Mouse (Mus musculus) heart, embryonic 14.5 days (tissue): ENCODE measurements around the gene Noxred1. TPM values are rescaled to one million over a fixed set of nuclear protein-coding genes. Genes with fewer than 3 reads are reported as not detected.
A peak's percentile ranks its signal among the peaks of the same experiment; 100 is the strongest.
"Not testable (repeated sequence)": the region's sequence is repeated elsewhere in the genome, so short reads cannot be mapped to it uniquely, and the experiment has no call there.

Experiments
- ATAC-seq: fragments of 200-750 bp; cut with Nextera tagmentation; 2 replicates; pipeline ENCODE4 v1.8.0; 2017; ENCODE audit warnings: low read depth, moderate TSS enrichment; ENCODE audit not compliant: insufficient number of reproducible peaks, insufficient read depth, low FRiP score
- H3K27ac ChIP-seq, 2 experiments: fragments of 200-500 bp in 1 of 2; fragments of 300-500 bp in 1 of 2; sonication (generic) in 1 of 2; replicated peaks in 1 of 2; 2 replicates each; pipeline ENCODE4 v1.5.1; 2012 to 2014; ENCODE audit warnings: low read depth in 2 of 2, low read length in 2 of 2, control low read depth in 1 of 2, mild to moderate bottlenecking in 1 of 2, mixed read lengths in 1 of 2; ENCODE audit not compliant: control insufficient read depth in 1 of 2, insufficient read depth in 1 of 2
- H3K27me3 ChIP-seq: fragments of 300-500 bp; sonication (generic); 2 replicates; pipeline ENCODE4 v1.6.1; 2014; ENCODE audit warnings: mild to moderate bottlenecking, low read length, control low read depth; ENCODE audit not compliant: control insufficient read depth, insufficient read depth
- H3K36me3 ChIP-seq: fragments of 300-500 bp; sonication (generic); 2 replicates; pipeline ENCODE4 v1.6.1; 2014; ENCODE audit warnings: mild to moderate bottlenecking, control low read depth, low read length, mixed read lengths; ENCODE audit not compliant: control insufficient read depth, insufficient read depth
- H3K4me1 ChIP-seq, 2 experiments: fragments of 200-500 bp in 1 of 2; fragments of 300-500 bp in 1 of 2; sonication (generic) in 1 of 2; 2 replicates each; pipeline ENCODE4 v1.6.1; 2012 to 2014; ENCODE audit warnings: low read length in 2 of 2, control low read depth in 1 of 2, mixed read lengths in 1 of 2; ENCODE audit not compliant: control insufficient read depth in 2 of 2, insufficient read depth in 2 of 2
- H3K4me2 ChIP-seq: fragments of 300-500 bp; sonication (generic); 2 replicates; pipeline ENCODE4 v1.6.1; 2014; ENCODE audit warnings: mild to moderate bottlenecking, low read length
- H3K4me3 ChIP-seq, 2 experiments: fragments of 200-500 bp in 1 of 2; fragments of 300-500 bp in 1 of 2; sonication (generic) in 1 of 2; 2 replicates each; pipeline ENCODE4 v1.5.1; 2012 to 2014; ENCODE audit warnings: low read length in 2 of 2, mild to moderate bottlenecking in 2 of 2, control low read depth in 1 of 2, low read depth in 1 of 2, moderate library complexity in 1 of 2; ENCODE audit not compliant: control insufficient read depth in 1 of 2, insufficient read depth in 1 of 2
- H3K9ac ChIP-seq: fragments of 300-500 bp; sonication (generic); 2 replicates; pipeline ENCODE4 v1.6.1; 2014; ENCODE audit warnings: mild to moderate bottlenecking, low read length
- H3K9me3 ChIP-seq: fragments of 300-500 bp; sonication (generic); 2 replicates; pipeline ENCODE4 v1.6.1; 2016; ENCODE audit warnings: low read length, control low read depth; ENCODE audit not compliant: control insufficient read depth
- WGBS: fragments of 180-500 bp; shearing (Covaris S2); extraction: QIAGEN DNeasy Blood & Tissue Kit; methylation state at CpG from one replicate; pipeline ENCODE4 v1.1.7; 2014; 5-methylcytosine and 5-hydroxymethylcytosine counted together
- polyA plus RNA-seq: library from polyadenylated mRNA; unstranded; fragments of >200 nt; fragmentation: Nextera tagmentation; extraction: Ambion mirVana; gene quantifications from 2 replicates; pipeline ENCODE4 v1.2.1, GENCODE M21; 2014

The Noxred1 gene
- polyA plus RNA-seq, 1 experiment from 2014 or later, result 0.63 TPM

GRCm38 (mm10) chr12:87226801-87227200 is 11.7 kb downstream of the Noxred1 start:
- Histone ChIP-seq H3K27me3 (no peaks in the 10 kb centered on the region), H3K9me3 (no peaks in the 10 kb centered on the region; the same call in 1 of the 2 replicates), H3K4me1 (no peaks in the 10 kb centered on the region; a peak in 2 of 4 replicates), H3K4me2 (no peak overlapping the region), H3K9ac (no peak overlapping the region), H3K4me3 (no peak overlapping the region), H3K36me3 (no peaks in the 10 kb centered on the region), H3K27ac (no peak overlapping the region)
- WGBS, result 70% methylated on average over 7 of the region's 7 CpGs
- no peak for ATAC-seq

- Histone ChIP-seq H3K4me3 (no peak overlapping the region), H3K36me3 (no peaks in the 10 kb centered on the region), H3K27ac (no peak overlapping the region), H3K4me1 (no peaks in the 10 kb centered on the region; a peak in 2 of 4 replicates), H3K9me3 (no peaks in the 10 kb centered on the region; the same call in 1 of the 2 replicates), H3K27me3 (no peaks in the 10 kb centered on the region), H3K9ac (no peak overlapping the region), H3K4me2 (peak overlapping the region; percentile 28)
- no peak for ATAC-seq
- 62% methylated on average over 10 of the region's 10 CpGs for WGBS
These were observed 13.6 kb downstream of the Noxred1 start for GRCm38 (mm10) chr12:87224950-87225349.

GRCm38 (mm10) chr12:87219362-87219761 is 19.2 kb downstream of the Noxred1 start:
- WGBS, result 53% methylated on average over 7 of the region's 7 CpGs

GRCm38 (mm10) chr12:87217596-87217995 is 20.9 kb downstream of the Noxred1 start:
- no peaks in the 10 kb centered on the region for H3K9me3 ChIP-seq
- peaks cover 0 to 7% of the 10 kb centered on the region in 2 experiments; a peak in 2 of 4 replicates for H3K4me1 ChIP-seq
- ATAC-seq, result no peak
- no peaks in the 10 kb centered on the region for H3K27me3 ChIP-seq
- no peak overlapping the region for H3K4me3 ChIP-seq
- no peak overlapping the region for H3K9ac ChIP-seq
- H3K4me2 ChIP-seq, result no peak overlapping the region
- H3K27ac ChIP-seq, result no peak overlapping the region
- H3K36me3 ChIP-seq, result no peaks in the 10 kb centered on the region

More at GRCm38 (mm10) chr12:87219362-87219761, 19.2 kb downstream of the Noxred1 start:
- H3K27ac ChIP-seq, result no peak overlapping the region
- no peak overlapping the region for H3K9ac ChIP-seq
- H3K4me2 ChIP-seq, result no peak overlapping the region
- H3K36me3 ChIP-seq, result no peaks in the 10 kb centered on the region
- no peak overlapping the region for H3K4me3 ChIP-seq
- ATAC-seq, result no peak
- no peaks in the 10 kb centered on the region for H3K27me3 ChIP-seq
- no peaks in the 10 kb centered on the region for H3K9me3 ChIP-seq
- H3K4me1 ChIP-seq, result peaks cover 0 to 7% of the 10 kb centered on the region in 2 experiments; a peak in 2 of 4 replicates

GRCm38 (mm10) chr12:87216053-87216452 is 22.5 kb downstream of the Noxred1 start:
- Histone ChIP-seq H3K4me3 (no peak overlapping the region), H3K9me3 (no peaks in the 10 kb centered on the region), H3K4me2 (no peak overlapping the region), H3K27me3 (no peaks in the 10 kb centered on the region), H3K36me3 (no peaks in the 10 kb centered on the region), H3K27ac (no peak overlapping the region), H3K4me1 (peaks cover 0 to 7% of the 10 kb centered on the region in 2 experiments; a peak in 2 of 4 replicates), H3K9ac (no peak overlapping the region)
- ATAC-seq, result no peak
- 57% methylated on average over 2 of the region's 2 CpGs for WGBS

GRCm38 (mm10) chr12:87212844-87213606 is 25.5 kb downstream of the Noxred1 start:
- WGBS, result 41% methylated on average over 2 of the region's 2 CpGs
- Histone ChIP-seq H3K4me1 (no peaks in the 10 kb centered on the region), H3K4me3 (no peak overlapping the region), H3K27ac (no peak overlapping the region), H3K27me3 (no peaks in the 10 kb centered on the region), H3K9me3 (no peaks in the 10 kb centered on the region), H3K4me2 (no peak overlapping the region), H3K36me3 (no peaks in the 10 kb centered on the region), H3K9ac (no peak overlapping the region)
- no peak for ATAC-seq

GRCm38 (mm10) chr12:87205789-87206188 is 32.7 kb downstream of the Noxred1 start:
- 82% methylated on average over 5 of the region's 5 CpGs for WGBS
- not testable (repeated sequence) for H3K9me3 ChIP-seq, H3K27me3 ChIP-seq, ATAC-seq, H3K9ac ChIP-seq, H3K36me3 ChIP-seq, H3K4me2 ChIP-seq, H3K4me1 ChIP-seq, H3K27ac ChIP-seq, H3K4me3 ChIP-seq
